Mouse (Mus musculus) thymus, postnatal 0 days (tissue): ENCODE measurements around the gene Dock1. TPM values are rescaled to one million over a fixed set of nuclear protein-coding genes. Genes with fewer than 3 reads are reported as not detected.

Experiments used
- DNase-seq: peaks from one replicate; pipeline ENCODE4 v3.0.0-alpha.2; 2015; ENCODE audit warnings: low spot score
- polyA plus RNA-seq: library from polyadenylated mRNA; unstranded; fragments of >200 nt; fragmentation: Nextera tagmentation; extraction: Ambion mirVana; gene quantifications from 2 replicates; pipeline ENCODE4 v1.2.1, GENCODE M21; 2015

The Dock1 gene
- polyA plus RNA-seq, 1 experiment from 2014 or later, result 5.3 TPM

DNA sequence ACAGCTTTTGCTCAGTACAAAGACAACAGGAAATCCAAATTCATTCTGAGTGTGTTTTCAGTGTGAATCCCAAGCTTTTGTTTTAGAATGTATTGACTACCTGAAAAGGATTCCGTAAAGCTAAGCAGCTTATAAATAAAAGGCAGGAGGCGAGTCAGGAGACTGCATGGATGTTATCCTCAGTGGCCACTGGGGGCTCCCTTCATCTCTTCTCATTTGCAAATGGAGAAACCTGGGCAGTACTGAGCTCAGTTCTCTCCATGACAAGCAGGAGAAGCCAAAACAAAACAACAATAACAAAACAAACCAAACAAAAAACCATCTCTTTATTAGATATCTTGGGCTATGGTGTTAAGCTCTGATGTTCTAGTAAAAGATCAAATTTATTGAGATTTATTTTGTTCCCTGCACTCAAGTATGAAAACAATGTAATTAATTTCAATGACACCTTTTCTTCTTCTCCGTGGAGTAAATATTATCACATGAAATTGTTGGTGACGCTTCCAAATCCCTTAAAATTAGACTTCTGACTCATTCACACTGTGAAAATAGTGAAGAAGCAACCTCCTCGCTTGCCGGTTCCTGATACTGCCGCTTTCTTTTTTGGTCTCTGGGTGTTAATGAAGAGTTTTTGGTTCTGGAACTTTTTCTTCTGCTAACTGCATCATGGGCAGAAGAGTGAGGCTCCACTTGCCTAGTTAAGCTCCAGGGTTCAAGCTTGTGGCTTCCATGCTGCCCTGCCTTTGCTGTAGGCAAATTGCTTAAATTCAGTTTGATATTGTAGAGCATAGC, 275.7 kb downstream of the Dock1 start:
- no peak for DNase-seq

- DNase-seq, result no peak
These were observed 288.6 kb downstream of the Dock1 start for GRCm38 (mm10) chr7:134959086-134959485.

GRCm38 (mm10) chr7:134960871-134961270, 290.4 kb downstream of the Dock1 start:
- peak; percentile 25 for DNase-seq

- DNase-seq, result no peak
These were observed 291.2 kb downstream of the Dock1 start for GRCm38 (mm10) chr7:134961608-134962007.

DNA sequence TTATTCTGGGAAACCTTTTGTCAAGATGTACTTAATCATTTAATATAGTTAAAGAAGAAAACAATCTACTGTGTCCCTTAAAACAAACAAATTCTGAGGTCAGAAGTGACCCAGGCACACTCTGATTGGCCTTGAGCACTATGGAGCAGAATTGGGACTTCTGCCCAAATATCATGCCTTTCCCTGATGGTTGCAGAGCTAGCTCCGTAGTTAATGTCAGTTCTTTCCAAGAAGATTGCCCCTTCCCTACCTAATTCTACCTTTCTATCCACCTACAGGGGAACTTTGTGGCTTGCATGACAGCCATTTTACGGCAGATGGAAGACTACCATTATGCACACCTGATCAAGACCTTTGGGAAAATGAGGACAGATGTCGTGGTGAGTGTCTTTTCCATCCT, 319.8 kb downstream of the Dock1 start:
- DNase-seq, result no peak

GRCm38 (mm10) chr7:134990911-134991310, 320.5 kb downstream of the Dock1 start:
- no peak for DNase-seq

- no peak for DNase-seq
These were observed 324.5 kb downstream of the Dock1 start for GRCm38 (mm10) chr7:134994983-134995382.

GRCm38 (mm10) chr7:135002216-135002615, 331.8 kb downstream of the Dock1 start:
- DNase-seq, result no peak

DNA sequence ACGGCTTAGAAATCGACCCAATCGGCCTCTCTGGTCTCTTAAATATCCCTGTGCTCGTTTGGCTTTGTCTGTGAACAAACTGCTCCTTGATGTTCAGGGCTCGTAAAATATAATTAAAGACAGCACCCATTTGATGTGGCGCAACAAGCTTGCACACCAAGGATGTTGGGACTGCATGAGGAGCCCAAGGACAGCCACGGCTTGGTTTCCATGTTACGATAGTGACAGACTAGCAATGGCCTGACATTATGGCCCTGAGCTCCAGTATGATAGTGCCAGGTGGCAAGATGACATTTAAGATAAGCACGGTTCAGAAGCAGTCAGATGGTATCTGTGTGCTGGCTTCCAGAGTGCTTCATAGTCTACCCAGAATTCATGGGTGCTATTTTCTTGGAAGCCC, 332.4 kb downstream of the Dock1 start:
- DNase-seq, result no peak

GRCm38 (mm10) chr7:135005964-135006560, 335.6 kb downstream of the Dock1 start:
- no peak for DNase-seq

DNA sequence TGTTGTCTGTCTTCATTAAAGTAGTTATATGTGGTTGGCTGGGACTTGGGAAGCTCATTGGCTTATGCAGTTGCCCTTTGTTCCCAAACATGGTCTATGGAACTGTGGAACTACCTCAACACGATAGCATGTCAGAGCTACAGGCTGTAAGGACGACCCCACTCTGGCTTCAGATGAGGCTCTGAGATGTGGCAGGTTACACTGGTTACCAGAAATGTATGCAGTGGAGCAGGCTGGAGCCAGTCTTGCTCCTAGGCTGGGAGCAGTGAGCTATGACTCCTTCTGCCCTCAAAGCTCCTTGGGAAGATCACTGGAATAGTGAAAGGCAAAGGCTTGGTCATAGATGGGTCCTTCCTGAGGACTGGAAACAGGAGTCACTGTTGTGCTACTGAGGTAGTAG, 337.6 kb downstream of the Dock1 start:
- DNase-seq, result no peak

DNA sequence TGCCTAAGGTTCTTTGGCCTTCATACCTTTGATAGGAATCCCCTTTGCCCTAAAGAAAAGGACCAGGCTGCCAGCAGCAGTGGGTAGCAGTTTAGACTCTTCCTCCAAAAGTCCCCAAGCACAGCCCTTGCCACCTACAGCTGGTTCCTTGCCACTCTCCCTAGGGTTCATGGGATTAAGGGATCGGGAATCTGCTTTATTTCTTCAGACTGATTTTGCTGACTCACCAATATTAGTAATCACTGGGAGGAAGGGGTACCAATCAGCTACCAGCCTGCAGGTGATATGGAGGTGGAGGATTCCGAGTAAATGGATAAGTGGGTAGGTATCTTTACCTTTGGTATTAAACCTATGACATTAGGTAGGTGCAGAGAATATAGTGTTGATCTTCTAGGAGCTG, 340.5 kb downstream of the Dock1 start:
- no peak for DNase-seq

GRCm38 (mm10) chr7:135017531-135017930, 347.1 kb downstream of the Dock1 start:
- DNase-seq, result no peak

DNA sequence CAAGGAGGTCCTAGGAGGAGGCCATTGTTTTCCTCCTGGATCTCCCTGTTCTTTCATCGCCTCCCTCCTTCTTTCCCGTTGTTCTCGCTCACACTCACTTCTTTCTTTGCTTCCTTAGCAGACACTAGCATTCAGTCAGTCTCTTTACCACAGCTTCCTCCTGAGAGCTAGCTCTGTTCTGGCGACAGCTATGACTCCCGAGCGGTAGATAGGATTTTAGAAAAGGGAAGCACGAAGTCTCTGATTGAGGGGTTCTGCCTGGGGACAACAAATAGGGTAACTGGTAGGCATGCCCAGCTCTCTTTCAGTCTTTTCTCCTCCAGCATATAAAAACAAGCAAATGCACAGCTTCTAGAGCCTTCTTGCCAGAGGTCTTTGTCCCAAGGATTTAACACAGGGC, 350.3 kb downstream of the Dock1 start:
- DNase-seq, result no peak

GRCm38 (mm10) chr7:135021544-135022100, 351.2 kb downstream of the Dock1 start:
- DNase-seq, result no peak

DNA sequence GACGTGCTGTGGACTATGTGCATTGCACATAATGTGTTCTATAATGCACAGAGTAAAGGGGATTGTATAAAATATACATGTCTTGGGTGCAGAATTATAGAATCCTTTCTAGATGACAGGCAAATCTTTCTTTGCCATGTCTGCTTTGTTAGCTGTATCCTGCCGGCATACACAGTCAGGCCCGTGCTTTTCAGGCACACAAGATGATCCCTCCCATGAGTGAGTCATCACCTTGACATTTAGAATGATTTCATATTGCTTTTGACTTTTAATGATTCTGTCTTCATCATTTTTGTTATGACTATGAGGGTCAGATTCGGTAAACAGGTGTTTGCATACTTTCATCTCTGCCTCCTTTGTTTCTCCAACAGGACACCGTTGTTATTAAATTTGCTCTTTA, 354.1 kb downstream of the Dock1 start:
- no peak for DNase-seq

DNA sequence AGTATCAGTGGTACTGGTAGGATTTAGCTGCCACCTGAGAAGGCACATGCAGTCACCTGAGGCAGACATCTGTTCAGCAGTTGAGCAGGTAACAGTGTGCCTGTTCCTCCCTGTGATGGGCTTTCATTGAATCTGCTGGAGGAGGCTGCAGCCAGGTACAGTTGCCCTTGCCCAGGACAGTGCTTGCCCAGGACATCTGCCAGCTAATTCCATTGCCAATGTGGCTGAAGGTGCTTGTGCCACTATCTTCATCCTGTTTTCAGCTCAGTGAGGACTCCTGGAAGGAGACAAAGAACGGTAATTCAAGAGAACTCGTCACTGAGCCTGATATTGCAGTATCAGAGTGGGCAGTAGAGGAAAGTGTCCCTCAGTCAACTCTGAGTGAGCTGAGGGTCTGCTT, 358.3 kb downstream of the Dock1 start:
- no peak for DNase-seq

GRCm38 (mm10) chr7:135029136-135029535, 358.7 kb downstream of the Dock1 start:
- no peak for DNase-seq

DNA sequence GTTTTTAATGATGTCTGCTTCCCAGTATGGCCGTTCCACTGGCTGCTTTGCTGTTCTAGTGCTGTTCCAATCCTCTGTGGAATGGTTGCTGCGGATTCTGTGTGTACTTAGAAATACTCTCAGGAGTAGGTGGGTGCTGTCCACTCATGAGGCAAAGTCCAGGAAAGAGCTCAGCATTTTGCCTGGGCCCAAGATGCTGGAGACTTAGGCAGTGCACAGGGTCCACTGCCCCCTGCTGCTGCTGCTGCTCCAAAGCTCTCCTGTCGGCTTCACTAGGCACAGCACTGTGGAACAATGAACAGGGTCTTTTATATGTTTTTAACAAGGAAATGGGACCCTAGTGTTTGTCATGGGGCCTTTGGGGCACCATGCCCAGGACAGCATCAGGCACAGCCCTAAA, 361.0 kb downstream of the Dock1 start:
- DNase-seq, result no peak

GRCm38 (mm10) chr7:135034811-135035210, 364.4 kb downstream of the Dock1 start:
- DNase-seq, result no peak

- DNase-seq, result peak; percentile 58
These were observed 365.2 kb downstream of the Dock1 start for GRCm38 (mm10) chr7:135035651-135036050.

- no peak for DNase-seq
These were observed 368.5 kb downstream of the Dock1 start for GRCm38 (mm10) chr7:135038930-135039329.
